Mouse (Mus musculus) bone marrow macrophage, adult 2 months (primary cell): Measurements from ENCODE around the gene Acadm. TPM values are rescaled to one million over a fixed set of nuclear protein-coding genes. Genes with fewer than 3 reads are reported as not detected.

Experiments used
- H3K27ac ChIP-seq: 2 replicates; pipeline ENCODE4 v1.5.1; 2012; ENCODE audit warnings: low read depth, low read length; ENCODE audit not compliant: insufficient read depth
- H3K4me1 ChIP-seq: 2 replicates; pipeline ENCODE4 v1.6.1; 2012; ENCODE audit warnings: low read length; ENCODE audit not compliant: control insufficient read depth, insufficient read depth
- H3K4me3 ChIP-seq: 2 replicates; pipeline ENCODE4 v1.5.1; 2012; ENCODE audit warnings: mild to moderate bottlenecking, low read length, moderate library complexity; ENCODE audit not compliant: insufficient read depth
- CTCF ChIP-seq: IDR thresholded peaks from 2 replicates; pipeline ENCODE4 v1.5.1; 2012; ENCODE audit warnings: low read depth, mild to moderate bottlenecking, low read length, moderate library complexity
- POLR2A ChIP-seq: IDR thresholded peaks from 2 replicates; pipeline ENCODE4 v1.6.1; 2012; ENCODE audit warnings: mild to moderate bottlenecking, low read depth, low read length, borderline replicate concordance
- polyA plus RNA-seq: library from polyadenylated mRNA; stranded (reverse); fragments of >200 nt; gene quantifications from 2 replicates; pipeline ENCODE4 v1.2.4, GENCODE M21; 2012; ENCODE audit not compliant: missing spikeins, insufficient read depth, insufficient read length

The Acadm gene
- polyA plus RNA-seq, 1 experiment: 78.7 TPM

DNA sequence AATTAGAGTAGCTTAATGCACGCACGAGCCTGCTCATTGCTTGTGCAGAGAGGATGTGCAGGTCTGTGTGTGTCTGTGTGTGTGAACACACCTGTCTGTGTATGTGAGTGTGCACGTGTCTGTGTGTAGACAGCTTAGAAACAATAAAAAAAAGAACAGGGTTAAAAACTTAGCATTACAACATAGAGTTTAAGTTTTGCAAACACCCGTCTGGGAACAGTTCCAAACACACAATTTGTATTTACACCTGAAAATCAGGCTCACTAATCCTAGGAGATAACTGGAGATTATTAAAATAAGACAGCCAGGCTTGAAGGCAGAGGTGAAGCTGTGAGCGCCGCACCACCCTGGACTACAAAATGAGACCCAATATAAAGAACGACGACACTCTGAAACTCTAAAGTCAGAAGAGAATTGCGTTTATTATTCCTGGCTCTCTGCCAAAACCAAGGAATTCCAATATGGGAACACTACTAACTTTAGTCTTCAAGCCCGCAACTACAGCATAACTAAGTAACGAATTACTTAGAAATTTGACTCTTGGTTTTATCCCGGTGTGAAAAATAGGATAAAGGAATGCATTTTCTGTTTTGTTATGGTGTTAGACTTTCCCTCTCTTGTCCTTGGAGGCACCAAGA, 1.3 kb downstream of the Acadm start:
- peak overlapping the region; percentile 90 for H3K4me3 ChIP-seq
- H3K27ac ChIP-seq: no peak overlapping the region
- TF ChIP-seq CTCF (no peak), POLR2A (no peak)
- peaks cover 7% of the 10 kb centered on the region for H3K4me1 ChIP-seq

DNA sequence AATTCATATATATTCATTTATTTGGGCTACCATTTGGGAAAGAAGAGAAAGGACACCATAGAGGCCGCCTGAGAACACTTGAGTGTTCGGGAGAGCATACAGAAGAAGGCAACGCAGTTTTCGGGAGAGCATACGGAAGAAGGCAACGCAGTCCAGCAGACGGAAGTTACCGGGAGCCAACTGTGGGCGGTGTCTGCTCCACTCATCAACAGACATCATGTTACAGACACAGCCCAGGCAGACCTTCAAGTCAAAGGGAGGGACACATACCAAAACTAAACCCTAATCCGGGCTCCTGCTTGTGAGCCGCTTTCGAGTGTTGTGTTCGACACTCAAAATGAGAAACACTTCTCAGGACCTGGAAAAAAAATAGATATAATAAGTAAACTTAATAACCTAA, 2.8 kb downstream of the Acadm start:
- peaks cover 7% of the 10 kb centered on the region for H3K4me1 ChIP-seq
- no peak overlapping the region for H3K4me3 ChIP-seq
- no peak overlapping the region for H3K27ac ChIP-seq
- no peak for TF ChIP-seq POLR2A
- TF ChIP-seq CTCF: no peak

DNA sequence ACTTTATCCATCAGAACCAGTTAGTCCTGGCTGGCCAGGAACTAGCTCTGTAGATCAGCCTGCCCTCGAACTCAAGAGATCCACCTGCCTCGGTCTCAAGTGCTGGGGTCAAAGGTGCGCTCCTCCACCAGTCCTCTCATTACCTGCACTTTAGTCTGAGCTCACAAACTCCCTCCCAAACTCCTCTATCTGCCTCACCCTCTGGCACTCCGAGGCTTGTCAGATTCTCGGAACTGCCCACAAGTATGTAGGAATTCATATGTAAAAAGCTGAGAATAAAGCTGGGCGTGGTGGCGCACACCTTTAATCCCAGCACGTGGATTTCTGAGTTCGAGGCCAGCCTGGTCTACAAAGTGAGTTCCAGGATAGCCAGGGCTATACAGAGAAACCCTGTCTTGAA, 3.9 kb downstream of the Acadm start:
- TF ChIP-seq POLR2A: no peak
- no peak for TF ChIP-seq CTCF
- H3K4me3 ChIP-seq: no peak overlapping the region
- no peak overlapping the region for H3K27ac ChIP-seq
- H3K4me1 ChIP-seq: peaks cover 13% of the 10 kb centered on the region

DNA sequence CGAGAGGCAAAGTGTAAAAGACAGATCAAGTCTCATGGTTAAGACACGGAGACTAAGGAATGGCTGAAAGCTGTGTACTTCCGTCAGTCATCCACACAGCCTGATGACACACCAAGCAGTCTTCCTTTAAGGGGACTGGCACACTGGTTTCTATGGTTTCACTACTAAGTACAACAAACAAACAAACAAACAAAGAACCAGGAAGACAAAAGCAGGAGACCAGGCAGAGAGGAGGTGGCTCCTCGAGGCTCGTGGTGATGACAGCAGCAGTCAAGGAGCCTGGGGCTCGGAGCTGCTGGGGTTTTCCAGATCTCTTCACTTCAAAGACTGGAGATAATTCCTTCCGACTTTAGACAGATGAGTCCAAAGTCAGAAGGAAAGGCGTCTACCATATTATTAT, 4.4 kb downstream of the Acadm start:
- no peak overlapping the region for H3K4me3 ChIP-seq
- TF ChIP-seq CTCF (no peak), POLR2A (no peak)
- H3K4me1 ChIP-seq: peaks cover 16% of the 10 kb centered on the region
- H3K27ac ChIP-seq: no peak overlapping the region

DNA sequence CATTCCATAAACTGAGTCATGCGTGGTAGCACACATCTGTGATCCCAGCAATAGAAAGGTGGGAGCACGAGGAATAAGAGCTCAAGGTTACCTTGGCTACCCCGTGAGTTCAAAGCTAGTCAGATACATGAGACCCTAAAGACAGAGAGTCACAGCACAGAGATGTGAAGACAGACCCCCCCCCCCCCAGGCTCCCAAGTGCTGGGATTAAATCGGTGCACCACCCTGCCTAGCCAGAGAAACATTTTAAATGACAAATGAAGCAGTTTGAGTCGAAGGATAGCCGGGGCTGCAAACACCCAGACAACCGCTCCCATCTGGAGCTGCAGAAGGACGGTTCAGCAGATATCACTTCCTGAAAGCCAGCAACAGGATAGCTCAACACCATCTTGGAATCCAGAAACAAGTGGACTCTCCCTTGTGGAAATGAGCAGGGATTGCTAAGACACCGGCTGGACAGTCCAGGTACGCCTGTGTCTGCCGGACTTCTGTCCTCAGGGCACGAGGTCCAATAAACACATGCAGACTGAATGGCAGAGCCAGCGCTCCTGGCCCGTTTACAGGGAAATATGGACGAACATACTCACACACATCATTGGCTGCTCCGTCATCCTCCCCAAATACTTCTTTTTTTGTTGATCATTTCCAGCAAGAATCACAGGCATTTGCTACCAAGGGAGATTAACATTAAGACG, 7.2 kb downstream of the Acadm start:
- TF ChIP-seq CTCF (no peak), POLR2A (no peak)
- H3K4me3 ChIP-seq: no peak overlapping the region
- H3K4me1 ChIP-seq: peaks cover 10% of the 10 kb centered on the region
- H3K27ac ChIP-seq: no peak overlapping the region

DNA sequence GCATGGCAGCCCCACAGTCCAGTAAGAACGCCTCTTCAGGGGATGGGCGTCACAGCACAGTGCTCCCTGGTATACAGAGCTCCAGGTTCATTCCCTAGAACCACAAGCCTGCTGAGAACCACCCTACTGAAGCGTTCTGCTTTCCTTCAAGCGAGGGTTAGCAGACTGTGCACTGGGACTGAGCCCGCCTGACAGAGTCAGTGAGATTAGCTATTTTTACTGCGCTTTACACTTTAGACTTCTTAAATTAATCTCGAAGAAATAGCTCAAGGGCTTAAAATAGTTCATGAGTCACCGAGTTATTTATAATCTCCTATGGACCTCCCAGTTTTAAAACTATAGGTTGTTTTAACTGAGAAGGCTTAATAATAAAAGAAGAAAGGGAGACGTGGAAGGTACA, 8.6 kb downstream of the Acadm start:
- no peak overlapping the region for H3K4me3 ChIP-seq
- TF ChIP-seq CTCF (no peak), POLR2A (no peak)
- peak overlapping the region; percentile 73 for H3K27ac ChIP-seq
- H3K4me1 ChIP-seq: peaks cover 10% of the 10 kb centered on the region

DNA sequence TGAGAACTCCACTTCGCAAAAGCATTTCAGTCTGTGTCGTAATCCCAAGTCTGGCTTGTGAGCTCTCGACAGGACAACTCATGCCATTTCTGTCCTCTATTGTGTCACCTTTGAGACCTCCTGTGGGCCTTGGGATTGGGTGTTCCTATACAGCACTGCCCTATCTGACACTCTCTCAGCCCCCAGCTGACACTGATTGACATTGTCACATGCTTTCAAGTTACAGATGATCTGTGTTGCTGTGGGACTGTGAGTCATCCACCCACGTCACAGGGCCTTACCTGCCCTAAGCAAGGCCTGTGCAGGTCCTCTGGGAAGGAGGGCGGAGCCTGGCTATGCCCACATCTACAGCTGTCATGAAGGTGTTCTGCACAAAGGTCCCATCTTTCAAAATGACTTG, 12.0 kb downstream of the Acadm start:
- no peak overlapping the region for H3K27ac ChIP-seq
- H3K4me3 ChIP-seq: no peak overlapping the region
- peaks cover 12% of the 10 kb centered on the region for H3K4me1 ChIP-seq
- TF ChIP-seq POLR2A (no peak), CTCF (no peak)

DNA sequence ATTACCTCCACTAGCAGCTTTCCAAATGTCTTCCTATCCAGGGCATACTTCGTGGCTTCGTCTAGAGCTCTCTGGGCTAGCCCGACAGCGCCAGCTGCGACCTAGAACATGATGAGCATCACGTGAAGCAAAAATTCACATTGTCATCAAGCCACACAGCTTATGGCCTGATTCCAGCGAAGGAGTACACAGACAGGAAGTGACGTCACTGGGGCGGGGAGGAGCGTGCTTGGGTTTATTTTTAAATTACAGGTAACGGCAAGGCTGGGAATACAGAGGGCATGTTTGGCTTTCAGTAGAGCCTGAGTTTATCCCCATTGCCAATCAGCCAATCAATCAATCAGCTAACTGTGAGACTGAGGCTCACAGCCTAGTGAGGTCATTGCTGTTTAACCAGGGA, 14.9 kb downstream of the Acadm start:
- H3K4me1 ChIP-seq: peaks cover 2% of the 10 kb centered on the region; the same call in 1 of the 2 replicates
- H3K4me3 ChIP-seq: no peak overlapping the region
- H3K27ac ChIP-seq: no peak overlapping the region
- TF ChIP-seq CTCF: no peak
- TF ChIP-seq POLR2A: no peak

DNA sequence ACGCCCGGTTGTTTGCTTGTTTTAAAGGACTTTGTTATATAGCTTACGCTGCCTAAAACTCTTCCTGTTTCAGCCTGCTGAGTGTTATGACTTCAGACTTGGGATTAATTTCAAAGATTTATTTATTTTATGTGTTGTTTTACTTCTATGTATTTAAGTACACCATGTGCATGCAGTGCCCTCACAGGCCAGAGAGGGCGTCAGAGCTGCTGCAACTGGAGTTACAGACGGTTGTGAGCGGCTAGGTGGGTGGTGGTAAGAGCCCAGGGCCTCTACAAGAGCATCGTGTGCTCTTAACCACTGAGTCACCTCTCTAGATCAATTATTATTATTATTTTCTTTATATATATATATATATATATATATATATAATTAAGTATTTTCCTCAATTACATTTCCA, 18.1 kb downstream of the Acadm start:
- Histone ChIP-seq H3K4me1 (peaks cover 2% of the 10 kb centered on the region; the same call in 1 of the 2 replicates), H3K4me3 (no peak overlapping the region)
- no peak for TF ChIP-seq POLR2A
- no peak for TF ChIP-seq CTCF

DNA sequence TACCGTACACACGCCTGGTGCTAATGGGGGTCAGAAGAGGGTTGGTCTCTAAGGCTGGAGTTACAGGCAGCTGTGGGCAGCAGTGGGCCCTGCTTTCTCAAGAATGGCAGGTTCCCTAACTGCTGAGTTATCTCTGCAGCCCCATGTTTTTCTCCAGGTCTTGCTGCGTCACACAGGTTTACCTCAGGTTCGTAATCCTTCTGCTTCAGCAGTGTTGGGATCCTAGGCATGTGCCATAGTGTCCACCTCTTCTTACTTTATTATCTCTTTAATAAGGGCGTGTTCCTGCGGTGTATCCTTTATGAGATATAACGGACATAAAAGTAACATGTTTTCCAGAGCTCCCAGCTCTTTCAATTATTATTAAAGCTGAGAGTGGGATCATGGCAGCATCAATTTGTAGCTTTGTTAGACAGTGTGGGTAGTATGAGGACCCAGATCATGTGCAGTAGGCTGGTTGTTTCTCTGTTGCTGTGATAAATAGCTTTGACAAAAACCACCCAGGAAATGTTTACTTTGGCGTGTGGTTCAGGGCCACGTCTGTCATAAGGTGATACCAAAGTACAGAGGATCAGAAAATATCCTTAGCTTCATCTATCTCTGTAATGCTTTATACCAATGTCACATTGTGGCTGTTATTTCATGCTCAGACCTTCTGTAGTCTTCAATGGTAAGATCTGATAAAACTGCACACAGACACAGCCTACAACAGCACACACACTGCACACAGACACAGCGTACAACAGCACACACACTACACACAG, 23.1 kb downstream of the Acadm start:
- Histone ChIP-seq H3K4me1 (peaks cover 7% of the 10 kb centered on the region), H3K4me3 (no peak overlapping the region), H3K27ac (no peak overlapping the region)
- TF ChIP-seq POLR2A: no peak
- TF ChIP-seq CTCF: no peak

More for the DNA sequence above, 18.1 kb downstream of the Acadm start:
- no peak overlapping the region for H3K27ac ChIP-seq
